Mouse (Mus musculus): ENCODE measurements around the gene Baz1a.

The Baz1a gene

DNA sequence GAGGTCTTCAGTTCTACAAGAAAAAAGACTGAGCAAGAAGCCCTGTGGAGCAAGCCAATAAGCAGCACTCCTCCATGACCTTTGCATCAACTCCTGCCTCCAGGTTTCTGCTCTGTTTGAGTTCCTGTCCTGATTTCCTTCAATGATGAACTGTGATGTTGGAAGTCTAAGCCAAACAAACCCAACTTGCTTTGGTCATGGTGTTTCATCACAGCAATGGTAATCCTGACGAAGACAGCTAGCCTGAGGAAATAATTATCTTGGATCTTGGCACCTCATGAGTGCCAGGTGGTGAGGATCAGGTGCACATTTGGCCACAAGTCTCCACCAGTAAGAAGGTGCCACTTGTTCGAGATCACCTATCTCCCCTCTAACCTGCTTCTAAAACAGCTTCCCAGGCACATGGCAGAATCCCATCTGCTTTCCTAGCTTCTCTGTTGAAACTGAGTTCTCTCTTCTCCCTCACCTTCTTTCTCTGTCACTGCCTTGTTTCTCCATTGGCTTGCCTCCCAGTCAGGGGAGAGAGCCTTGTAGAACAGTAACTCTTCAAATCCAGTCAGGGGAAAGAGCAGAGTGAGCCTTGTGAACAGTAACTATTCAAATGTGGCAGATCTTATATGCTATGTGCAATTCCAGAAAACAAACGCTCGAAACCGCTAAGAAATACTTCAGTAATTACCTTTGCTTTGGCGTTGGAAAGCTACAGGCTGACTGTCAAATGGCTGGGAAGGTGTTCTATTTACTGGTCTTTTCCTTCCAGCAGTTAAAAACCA is at the start of gene Baz1a:
Gene Baz1a (minus strand): TSS at position 723 of the 773 bp plus-strand sequence.
- peak; percentile 68 for DNase-seq (ENCODE audit: low spot score)

DNA sequence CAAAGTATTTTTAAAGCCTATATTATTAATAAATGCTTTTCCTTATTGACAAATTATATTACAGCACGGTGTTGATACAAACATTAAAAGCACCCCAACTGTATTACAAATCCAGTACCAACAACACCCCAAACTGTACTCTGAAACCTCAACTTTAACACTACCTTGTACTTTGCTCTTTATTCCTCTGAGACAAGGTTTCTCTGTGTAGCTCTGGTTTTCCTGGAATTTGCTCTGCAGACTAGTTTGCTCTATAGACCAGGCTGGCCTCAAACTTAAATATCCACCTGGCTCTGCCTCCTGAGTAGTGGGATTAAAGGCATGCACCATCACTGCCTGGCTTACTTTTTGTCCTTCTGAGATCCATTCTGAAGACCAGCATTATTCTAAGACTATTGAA is 48.0 kb upstream of the Baz1a start:
- no peak for DNase-seq (ENCODE audit: low spot score)

DNA sequence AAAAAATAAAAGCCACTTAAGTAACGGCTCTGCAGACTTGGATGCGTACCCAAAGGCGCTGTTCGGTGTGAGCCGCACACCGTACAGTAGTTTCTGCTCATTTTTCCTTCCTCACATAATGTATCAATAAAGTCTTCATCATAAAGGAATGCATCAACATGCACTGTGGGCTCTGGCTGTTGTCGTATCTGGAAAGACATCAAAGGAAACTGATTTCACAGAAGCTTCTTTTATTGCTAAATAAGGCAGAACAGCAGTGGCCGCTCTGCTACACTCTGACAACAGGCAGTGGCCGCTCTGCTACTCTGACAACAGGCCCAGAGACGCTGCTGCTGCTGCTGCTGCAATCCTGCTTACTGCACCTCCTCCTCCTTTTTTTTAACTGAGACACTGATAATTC is 46.9 kb upstream of the Baz1a start:
- peak; percentile 37 for DNase-seq (ENCODE audit: low spot score)

DNA sequence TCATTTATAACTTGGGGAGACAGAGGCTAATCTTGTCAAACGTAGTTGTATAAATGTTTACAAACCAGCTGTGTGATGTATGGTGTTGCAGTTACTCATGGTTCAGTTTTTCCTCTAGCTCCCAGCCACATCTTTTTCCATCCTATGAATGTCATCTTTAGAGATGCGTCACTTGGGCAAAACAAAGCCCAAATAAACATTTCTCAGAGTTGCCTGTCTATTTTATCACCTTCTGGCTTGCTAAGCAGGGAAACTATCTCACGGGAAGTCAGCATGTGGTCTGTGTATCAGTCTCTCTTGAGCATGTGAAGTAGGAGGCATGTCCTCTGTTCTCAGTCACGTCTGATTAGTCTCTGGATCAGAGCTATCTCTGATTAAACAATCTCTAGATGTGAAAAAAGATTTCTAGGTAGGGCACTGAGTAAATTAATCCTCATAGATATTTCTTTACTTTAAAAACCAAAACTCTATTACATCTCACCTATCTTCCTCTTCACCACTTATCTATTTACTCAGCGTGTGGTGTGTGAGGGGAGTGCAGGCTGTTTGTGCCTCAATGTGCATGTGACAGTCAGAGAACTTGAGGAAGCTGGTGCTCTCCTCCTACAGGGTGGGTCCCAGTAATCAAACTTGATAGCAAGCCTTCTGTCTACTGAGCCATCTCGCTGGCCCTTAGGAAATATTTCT is 46.2 kb upstream of the Baz1a start:
- DNase-seq (ENCODE audit: low spot score), result no peak

DNA sequence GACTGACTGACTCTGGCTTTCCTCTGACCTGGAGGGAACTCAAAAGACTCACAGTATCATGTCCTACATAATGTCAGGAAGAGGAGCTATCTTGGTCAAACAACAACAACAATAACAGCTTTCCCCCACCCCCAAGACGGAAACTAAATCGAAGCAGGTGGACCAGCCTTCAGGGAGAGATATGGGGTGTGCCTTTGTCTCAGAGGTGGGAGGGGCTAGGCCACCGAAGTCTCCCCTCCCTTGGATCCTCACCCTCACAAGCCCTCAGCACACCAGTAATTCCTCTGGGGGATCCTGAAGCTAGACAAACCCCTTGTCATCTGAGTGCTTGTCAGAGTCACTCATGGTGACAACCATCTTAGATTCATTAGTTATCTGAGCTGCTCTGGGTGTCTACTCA is 45.7 kb upstream of the Baz1a start:
- no peak for DNase-seq (ENCODE audit: low spot score)

DNA sequence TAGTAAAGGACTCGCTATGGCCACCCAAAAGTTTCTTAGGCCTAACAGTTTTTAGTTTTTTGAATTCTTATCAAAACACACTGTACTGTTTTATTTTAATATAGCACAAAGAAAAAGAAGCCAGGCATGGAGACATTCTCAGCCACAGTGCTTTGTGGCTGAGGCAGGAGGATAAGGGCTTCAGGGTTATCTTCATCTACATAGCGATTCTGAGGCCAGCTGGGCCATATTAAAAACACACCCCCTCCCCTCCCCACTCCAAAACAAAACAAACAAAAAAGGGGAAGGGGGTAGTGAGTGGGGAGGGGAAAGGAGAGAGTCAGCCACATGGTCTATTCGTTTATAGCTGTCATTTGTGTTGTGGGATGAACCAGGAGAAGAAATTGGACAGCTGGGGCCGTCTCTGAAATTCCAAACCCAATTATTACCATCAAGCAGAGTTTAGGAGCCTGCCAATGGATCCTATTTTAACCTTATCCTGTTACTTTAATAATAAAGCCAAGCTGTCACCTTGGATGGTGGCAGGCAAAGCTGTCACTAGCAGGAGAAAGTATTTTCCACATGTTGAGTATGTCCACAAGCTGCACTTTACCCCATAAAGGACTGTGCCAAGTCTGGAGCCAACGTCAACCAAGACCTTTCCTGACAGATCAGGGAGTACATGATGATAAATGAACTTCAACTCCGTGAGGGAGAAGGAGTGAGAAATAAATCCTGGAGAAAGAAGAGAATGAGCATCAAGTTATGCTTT is 44.9 kb upstream of the Baz1a start:
- peak; percentile 78 for DNase-seq (ENCODE audit: low spot score)

DNA sequence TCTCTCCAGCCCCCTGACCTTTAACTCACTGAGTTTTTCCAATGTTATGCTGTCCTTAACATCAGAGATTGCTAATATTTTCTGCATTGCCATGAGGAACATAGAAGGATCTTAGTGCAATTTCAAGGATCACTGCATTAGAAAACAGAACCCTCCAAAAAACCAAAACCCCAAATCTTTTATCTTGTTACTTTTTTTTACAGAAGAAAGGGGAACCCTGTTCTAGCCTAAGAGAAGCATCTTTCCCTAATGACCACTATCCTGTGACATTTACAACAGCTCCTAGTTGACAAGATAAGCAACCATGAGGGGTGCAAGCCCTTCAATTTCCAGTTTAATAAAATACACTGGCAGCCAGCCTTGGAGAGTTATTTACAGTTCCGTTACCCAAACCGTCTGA is 42.6 kb upstream of the Baz1a start:
- no peak for DNase-seq (ENCODE audit: low spot score)

DNA sequence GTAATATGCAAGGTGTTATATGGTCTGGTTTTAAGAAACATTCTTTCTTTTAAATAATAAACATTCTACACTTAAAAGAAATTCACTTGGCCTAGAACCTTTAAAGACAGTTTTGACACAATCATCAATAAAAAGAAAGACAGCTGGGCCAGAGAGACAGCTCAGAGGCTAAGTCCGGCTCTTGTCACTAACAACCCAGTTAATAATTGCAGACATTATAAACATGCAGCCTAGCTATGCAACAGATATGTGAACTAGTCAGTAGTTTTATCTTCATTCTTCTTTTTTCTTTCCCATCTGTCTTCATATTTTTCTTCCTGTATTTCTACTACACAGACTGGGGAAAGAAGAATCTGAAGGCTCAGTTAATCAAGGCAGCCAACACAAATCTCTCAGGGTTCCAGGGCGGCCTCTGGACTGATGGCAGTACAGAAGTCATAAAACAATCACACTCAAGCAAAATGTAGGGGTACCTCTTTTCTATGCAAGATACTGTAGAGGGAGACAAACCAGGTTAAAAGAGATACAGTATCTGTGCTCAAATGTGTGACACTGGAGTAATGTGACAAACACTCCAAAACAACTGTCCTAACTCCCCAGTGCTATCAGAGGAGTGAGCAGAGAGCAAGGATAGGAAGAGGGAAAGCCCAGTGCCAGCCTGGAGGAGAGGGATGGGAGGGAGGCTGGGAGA is 40.5 kb upstream of the Baz1a start:
- DNase-seq (ENCODE audit: low spot score), result no peak

DNA sequence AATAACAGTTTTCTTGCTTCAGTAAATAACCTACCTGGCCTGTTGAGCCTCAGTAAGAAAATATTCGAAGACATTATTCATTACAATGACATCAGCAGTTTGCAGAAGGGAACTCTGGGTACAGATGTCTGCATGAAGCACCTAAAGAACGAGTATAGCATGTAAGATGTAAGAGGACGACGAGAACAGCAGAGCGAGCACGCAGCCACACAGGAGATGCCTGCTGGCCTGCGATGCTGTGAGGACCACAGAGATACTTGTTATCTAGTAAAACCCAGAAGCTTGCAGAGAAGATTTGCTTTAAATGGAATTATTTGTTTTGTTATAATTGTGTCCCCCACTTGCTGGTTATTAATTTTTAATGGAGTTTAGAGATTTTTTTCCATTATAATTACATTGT is 39.1 kb upstream of the Baz1a start:
- DNase-seq (ENCODE audit: low spot score), result no peak

DNA sequence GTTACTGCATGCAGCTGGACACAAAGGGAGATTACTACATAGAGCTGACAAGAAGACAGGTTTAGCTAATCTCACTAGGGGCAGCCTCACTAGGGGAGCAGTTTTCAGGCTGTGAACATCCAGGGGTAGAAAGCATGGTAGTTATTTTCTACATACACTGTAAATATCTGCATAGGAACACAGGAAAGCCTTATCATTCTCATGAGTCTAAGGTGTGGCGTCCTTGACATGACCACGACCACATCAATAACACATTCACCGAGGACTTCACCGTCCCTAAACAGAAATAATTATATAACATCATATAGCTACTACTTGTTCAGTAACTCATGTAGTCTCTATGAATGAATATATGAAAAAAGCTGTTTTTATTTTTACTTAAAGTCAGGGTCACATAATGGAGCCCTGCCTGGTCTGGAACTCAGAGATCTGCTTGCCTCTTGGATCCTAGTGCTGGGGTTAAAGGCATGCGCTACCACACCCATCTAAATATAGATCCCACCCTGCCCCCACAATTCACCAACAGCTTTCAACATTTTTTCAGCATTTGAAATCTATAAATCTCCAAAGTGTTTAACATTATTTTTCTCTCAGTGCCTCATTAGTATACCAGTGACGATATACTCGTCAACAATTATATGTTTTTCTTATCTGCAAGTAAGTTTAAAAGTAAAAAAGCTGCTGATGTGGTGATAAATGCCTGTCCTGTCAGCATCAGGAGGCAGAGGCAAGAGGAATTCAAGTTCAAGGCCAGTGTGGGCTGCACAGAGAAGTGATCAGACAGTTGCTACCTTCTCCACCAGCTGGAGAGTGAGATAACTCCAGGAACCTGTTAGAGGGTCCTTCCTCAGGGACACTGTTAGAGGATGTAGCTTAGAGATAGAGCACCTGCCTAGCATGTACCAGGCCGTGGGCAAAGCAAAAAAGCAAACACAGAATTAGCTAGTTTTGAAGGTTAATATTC is 37.3 kb upstream of the Baz1a start:
- DNase-seq (ENCODE audit: low spot score), result no peak

DNA sequence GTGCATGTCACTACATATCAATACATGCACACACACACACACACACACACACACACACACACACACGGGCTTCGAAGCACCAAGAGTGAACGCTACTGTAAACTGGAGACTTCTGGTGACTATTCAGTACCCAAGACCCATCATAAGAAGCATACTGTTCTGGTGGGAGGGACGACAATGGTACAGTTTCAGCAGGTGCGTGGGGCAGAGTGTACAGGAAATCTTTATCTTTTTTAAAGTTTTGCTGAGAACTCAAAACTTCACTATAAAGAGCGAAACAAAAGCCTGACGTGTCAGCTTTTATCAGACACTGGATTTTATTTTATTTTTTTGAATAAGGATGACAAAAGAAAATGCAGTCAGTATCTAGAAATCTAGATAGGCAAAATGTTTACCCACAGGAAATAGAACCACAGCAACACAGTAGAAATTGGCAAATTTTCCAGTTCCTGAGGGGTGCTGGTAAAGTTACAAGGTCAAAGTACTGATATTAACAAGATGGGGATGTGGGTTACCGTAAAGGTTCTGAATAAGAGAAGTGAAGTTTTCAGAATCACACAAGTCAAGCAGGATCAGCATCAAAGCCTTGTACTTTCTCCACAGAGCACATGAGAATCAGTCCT is 35.7 kb upstream of the Baz1a start:
- no peak for DNase-seq (ENCODE audit: low spot score)

DNA sequence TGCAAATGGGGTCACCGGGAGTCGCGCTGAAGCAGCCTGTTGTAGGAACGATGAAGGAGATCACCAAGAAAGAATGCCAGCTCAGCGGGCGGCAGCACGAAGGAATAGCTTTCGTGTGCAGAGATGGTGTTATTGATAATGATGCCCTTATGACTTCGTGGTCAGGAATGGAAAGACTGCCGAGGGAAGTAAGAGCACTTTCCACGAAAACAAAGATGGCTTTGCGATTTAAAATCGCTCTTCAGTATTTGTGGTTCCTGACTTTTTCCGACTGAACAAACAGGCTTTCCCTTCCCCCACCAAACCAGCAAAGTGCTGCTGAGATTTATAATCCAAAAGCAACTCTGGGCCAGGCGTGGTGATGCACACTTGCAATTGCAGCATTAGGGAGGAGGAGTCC is 26.9 kb upstream of the Baz1a start:
- no peak for DNase-seq (ENCODE audit: low spot score)

DNA sequence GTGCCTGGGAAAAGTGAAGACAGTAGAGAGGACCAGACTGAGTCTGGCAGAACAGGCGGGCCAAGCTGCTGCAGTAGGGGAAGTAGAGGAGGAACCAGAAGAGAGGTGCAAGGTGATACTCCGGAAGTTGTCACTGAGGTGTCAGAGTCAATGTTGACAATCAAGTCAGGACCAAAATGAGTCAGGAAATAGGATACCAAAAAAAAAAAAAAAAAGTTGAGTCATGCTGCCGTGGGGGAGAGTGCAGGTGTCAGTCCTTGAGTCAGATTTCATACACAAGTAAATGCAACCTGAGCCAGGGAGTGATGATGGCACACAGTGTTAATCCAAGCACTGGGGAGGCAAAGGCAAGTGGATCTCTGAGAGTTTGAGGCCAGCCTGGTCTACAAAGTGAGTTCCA is 12.9 kb upstream of the Baz1a start:
- no peak for DNase-seq (ENCODE audit: low spot score)

DNA sequence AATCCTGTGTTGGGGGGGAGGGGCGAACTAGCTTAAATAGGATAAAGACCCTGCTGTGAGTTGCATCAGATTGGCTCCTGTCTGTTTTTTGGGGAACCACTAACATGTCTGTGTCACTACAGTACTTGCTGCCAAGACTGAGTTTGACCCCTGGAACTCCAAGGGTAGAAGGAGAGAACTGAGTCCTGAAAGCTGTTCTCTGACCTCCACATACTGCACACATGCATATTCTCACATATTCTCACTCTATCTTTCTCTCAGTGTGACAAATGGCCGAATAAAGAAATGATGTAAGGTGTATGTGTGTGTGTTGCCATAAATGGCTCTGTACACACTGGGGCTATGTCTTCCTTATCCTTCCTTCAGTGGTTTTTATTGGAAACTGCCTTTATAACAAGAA is 9.1 kb upstream of the Baz1a start:
- no peak for DNase-seq (ENCODE audit: low spot score)

DNA sequence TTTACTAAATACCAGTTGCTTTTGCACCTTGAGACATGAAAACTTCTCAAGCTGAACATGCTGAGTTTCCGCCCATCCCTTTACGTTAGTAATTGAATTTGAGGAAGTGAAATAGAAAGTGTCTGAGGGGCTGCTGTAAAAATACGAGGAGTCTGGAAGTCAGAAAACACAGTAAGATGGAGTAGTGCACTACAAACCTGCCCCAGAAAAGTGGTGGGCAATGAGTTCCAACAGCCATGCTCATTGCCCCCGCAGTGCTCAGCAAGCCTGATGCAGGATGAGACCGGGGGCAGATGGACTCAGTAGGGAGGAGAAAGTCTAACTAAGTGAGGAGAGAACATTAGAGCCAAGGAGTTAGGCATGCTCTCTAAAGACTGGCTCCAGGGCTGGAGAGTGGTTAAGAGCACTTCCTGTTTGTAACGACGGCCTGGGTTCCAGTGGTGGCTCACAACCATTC is 5.3 kb upstream of the Baz1a start:
- DNase-seq (ENCODE audit: low spot score), result no peak

DNA sequence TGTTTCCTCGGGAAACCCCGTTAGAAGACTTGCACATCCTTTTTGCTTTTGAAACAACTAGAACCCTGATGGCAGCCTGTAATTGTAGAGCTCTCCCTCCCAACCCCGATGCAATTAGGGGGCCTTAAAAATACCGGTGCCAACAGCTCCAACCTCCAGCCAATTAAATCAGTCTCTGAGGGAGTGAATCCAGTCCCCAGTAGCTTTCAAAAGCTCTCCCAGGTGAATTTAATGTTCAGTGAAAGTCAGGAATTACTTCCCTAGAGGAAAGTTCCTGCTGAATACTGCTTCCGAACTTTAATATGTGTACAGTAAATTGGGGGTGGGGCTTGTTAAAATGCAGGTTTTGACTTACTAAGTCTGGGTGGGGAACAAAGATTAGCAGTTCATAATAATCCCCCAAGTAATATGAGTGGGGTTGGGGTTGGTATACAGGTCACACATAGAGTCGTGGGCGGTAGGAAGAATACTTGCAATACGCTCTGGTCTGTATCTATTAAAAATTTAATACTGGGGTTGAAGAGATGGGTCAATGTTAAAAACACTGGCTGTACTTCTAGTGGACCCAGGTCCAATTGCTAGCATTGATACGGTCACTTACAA is 3.1 kb upstream of the Baz1a start:
- DNase-seq (ENCODE audit: low spot score), result no peak

DNA sequence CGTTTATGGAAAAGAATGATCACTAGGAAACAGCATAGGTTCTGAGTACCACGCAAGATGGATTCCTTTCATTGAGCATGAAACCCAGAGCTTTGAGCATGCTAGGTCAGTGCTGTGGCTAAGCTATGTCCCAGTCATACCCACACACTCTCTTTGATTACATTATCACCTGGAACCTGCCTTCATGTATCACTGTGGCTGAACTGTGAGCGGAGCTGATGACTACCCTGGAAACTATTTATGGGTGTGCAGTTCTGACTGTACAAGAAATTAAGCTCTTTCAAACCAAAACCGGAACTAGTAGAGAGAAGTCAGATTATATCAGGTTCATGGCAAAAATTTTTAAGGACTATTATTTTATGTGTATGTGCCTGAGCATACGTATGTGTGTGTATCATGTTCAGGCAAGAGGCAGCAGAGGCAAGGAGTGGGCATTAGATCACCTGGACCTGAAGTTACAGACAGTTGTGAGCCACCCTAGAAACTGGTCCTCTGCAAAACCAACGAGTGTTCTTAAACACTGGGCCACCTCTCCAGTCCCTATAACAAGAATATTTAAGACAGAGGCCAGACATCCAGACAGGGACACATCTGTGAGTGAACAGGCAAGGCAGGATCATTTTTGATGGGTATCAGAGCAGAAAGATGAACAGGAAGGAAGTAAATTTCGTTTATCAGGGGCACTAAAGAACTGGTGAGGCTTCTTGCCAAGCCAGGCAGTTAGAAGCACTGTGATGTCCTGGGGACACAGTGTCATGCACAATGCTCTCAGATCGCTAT is 2.4 kb upstream of the Baz1a start:
- no peak for DNase-seq (ENCODE audit: low spot score)

DNA sequence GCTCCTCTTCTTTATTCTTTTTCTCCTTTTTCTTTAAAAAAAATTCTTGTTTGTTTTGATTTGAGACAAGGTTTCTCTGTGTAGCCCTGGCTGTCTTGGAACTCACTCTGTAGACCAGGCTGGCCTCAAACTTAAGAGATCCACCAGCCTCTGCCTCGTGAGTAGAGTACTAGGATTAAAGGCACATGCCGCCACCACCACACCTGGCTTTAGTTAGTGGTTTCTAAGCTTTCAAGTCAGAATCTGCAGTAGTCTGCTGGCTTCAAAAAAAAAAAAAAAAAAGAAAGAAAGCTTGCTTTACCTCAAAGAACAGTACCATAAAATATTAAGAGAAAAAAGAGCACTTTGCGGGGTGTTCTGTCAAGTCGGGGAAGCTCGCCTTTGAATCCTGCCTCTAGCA is 1.3 kb upstream of the Baz1a start:
- no peak for DNase-seq (ENCODE audit: low spot score)

DNA sequence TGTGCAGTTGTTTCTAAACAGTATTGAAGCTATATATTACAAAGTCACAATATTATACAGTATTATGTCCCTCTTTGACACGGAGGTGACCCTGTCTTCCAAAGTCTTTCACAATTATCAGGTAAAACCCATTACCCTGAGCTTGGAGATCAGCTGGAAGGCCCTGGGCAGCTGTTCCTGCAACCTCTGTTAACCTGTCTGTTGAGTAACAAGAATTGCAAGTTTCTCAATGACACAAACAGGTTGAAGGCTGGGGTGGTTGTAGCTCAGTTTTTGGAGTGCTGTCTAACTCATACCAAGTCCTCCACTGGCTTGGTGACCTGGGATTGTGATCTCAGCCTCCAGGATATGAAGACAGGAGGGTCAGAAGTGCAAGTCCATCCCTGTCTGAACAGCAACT is 1.1 kb downstream of the Baz1a start:
- no peak for DNase-seq (ENCODE audit: low spot score)
